Mouse (Mus musculus) heart, adult 10 weeks (tissue): Measurements from ENCODE around the gene Defb7. TPM values are rescaled to one million over a fixed set of nuclear protein-coding genes. Genes with fewer than 3 reads are reported as not detected.

Source experiments
- polyA plus RNA-seq: library from polyadenylated mRNA; stranded (reverse); fragments of 350-450 nt; fragmentation: Illumina TruSeq; extraction: RNeasy Lipid Tissue Mini Kit (QIAGEN cat#74804); gene quantifications from one replicate; pipeline ENCODE4 v1.2.3, GENCODE M21; 2014; ENCODE audit warnings: low read depth, low replicate concordance

The Defb7 gene
- polyA plus RNA-seq = not detected

DNA sequence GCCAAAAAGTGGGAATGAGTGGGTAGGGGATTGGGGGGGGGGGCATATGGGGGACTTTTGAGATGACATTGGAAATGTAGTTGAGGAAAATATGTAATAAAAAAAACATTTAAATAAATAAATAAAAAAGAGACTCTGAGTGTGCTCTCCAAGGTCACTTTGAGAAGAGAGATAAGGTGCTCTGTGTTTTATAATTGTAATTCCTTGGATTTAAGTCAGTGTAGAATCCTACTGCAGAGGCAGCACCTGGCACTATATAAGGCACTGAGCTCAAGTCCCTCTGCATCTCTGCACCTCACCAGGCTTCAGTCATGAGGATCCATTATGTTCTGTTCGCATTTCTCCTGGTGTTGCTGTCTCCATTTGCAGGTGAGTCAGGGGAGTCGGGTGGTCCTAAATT is at the start of gene Defb7:
Defb7 (plus strand) TSS at position 301 of the 400 bp plus-strand sequence.

Other genes with a start within 250 kb of the Defb7 start
- not detected for gene Defb5, start 247.5 kb upstream of the Defb7 start, polyA plus RNA-seq
- gene Defb3, start 201.7 kb upstream of the Defb7 start, polyA plus RNA-seq = not detected
- gene Defb8, start 47.5 kb upstream of the Defb7 start, polyA plus RNA-seq = not detected
- gene 4930467E23Rik, start 234.5 kb downstream of the Defb7 start, polyA plus RNA-seq = not detected